Mouse (Mus musculus): Measurements from ENCODE around the gene Gfap.

DNA sequence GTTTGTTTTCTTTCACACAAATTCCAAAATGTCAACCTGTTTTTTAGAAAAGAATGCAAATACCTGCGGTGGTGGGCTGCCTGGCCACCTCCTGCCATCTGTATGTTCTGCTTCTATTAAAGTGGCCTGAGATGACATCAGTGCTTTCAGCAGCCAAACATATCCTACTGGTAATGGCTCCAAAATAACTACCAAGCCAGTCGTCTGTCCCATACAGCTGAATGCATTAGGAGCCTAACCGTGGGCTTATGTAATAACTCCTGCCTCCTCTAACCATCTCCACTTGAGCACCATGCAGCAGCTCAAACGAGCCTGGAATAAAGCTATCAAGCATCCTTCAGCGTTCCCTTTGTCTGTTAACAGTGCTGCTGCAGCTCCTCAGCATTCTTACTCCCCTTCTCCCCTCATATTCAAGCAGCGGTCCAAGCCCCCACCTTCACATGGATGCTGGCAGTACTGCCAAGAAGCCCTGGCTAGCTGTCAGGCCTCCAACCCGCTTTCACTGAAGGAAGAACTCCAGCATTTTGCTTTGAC lies 25.8 kb downstream of the Gfap start:
- no peak for TF ChIP-seq CHD2 (IDR thresholded peaks at IDR 0.05; ENCODE audit: low read depth, low read length)
- no peak for TF ChIP-seq ZNF384 (IDR thresholded peaks at IDR 0.05; ENCODE audit: low read depth, low read length)
- TF ChIP-seq HCFC1 (IDR thresholded peaks at IDR 0.05; ENCODE audit: borderline replicate concordance, insufficient read depth, low read length) = no peak

Data from ES-E14 (cell line).